Comparison of ENCODE assay signal across 7 mouse cellular contexts in genomic region chr11:69417449-69418384, GRCm38 (mm10). TPM values are rescaled to one million over a fixed set of nuclear protein-coding genes. Genes with fewer than 3 reads are reported as not detected.
A peak's percentile ranks its signal among the peaks of the same experiment; 100 is the strongest.
DNase-seq lines count a peak whose midpoint lies in the region; ATAC-seq and TF ChIP-seq lines count a peak whose summit lies in the region.

No protein-coding gene starts in this region.

- peak overlapping the region; percentile 99 for H3K27ac ChIP-seq in embryonic facial prominence, embryonic 13.5 days
- peak overlapping the region; percentile 99 for H3K27ac ChIP-seq in heart, adult 2 months
- peak overlapping the region; percentile 98 for H3K27ac ChIP-seq in kidney, adult 2 months (ENCODE audit: insufficient read depth, low read depth, low read length)
- H3K27ac ChIP-seq in limb, embryonic 12.5 days = peak overlapping the region; percentile 99
- H3K27ac ChIP-seq in midbrain, embryonic 13.5 days = peak overlapping the region; percentile 100
- peak overlapping the region; percentile 99 for H3K27ac ChIP-seq in small intestine, adult 2 months (ENCODE audit: insufficient read depth, low read depth, low read length)

- H3K79me2 ChIP-seq in heart, adult 2 months (replicated peaks; ENCODE audit: control insufficient read depth, insufficient read depth, low read length) = no peaks in the 10 kb centered on the region

- H3K4me3 ChIP-seq in embryonic facial prominence, embryonic 13.5 days = peak overlapping the region; percentile 79
- peak overlapping the region; percentile 81 for H3K4me3 ChIP-seq in heart, adult 2 months
- H3K4me3 ChIP-seq in kidney, adult 2 months (ENCODE audit: insufficient read depth, low read depth, low read length) = peak overlapping the region; percentile 67
- H3K4me3 ChIP-seq in limb, embryonic 12.5 days (replicated peaks) = peak overlapping the region; percentile 79
- peak overlapping the region; percentile 83 for H3K4me3 ChIP-seq in midbrain, embryonic 13.5 days (replicated peaks)
- peak overlapping the region; percentile 74 for H3K4me3 ChIP-seq in small intestine, adult 2 months (ENCODE audit: low read depth, low read length)

- DNase-seq in adrenal gland, postnatal 36 days = peak; percentile 97
- DNase-seq in heart, adult 2 months = peak; percentile 93 to 95
- peak; percentile 99 for DNase-seq in kidney, adult 2 months

- TF ChIP-seq CTCF in heart, adult 2 months (IDR thresholded peaks at IDR 0.05) = no peak
- no peak for TF ChIP-seq CTCF in kidney, adult 2 months (conservative IDR thresholded peaks at IDR 0.05; ENCODE audit: insufficient read depth, insufficient read length, low read depth, low read length)
- no peak for TF ChIP-seq CTCF in small intestine, adult 2 months (IDR thresholded peaks at IDR 0.05; ENCODE audit: extremely low read depth, insufficient read length, insufficient replicate concordance, low read depth, low read length)

- H3K4me2 ChIP-seq in embryonic facial prominence, embryonic 13.5 days = peak overlapping the region; percentile 97
- peak overlapping the region; percentile 99 for H3K4me2 ChIP-seq in limb, embryonic 12.5 days
- peak overlapping the region; percentile 96 for H3K4me2 ChIP-seq in midbrain, embryonic 13.5 days (replicated peaks)

- peaks cover 22% of the 10 kb centered on the region for H3K27me3 ChIP-seq in embryonic facial prominence, embryonic 13.5 days
- no peaks in the 10 kb centered on the region for H3K27me3 ChIP-seq in heart, adult 2 months (ENCODE audit: control insufficient read depth, insufficient read depth, low read length)
- H3K27me3 ChIP-seq in kidney, adult 2 months (replicated peaks; ENCODE audit: control insufficient read depth, insufficient read depth, low read length) = no peaks in the 10 kb centered on the region
- peaks cover 23% of the 10 kb centered on the region for H3K27me3 ChIP-seq in limb, embryonic 12.5 days
- peaks cover 29% of the 10 kb centered on the region for H3K27me3 ChIP-seq in midbrain, embryonic 13.5 days
- no peaks in the 10 kb centered on the region for H3K27me3 ChIP-seq in small intestine, adult 2 months (ENCODE audit: control insufficient read depth, insufficient read depth, low read length)

- TF ChIP-seq POLR2A in heart, adult 2 months (IDR thresholded peaks at IDR 0.05; ENCODE audit: insufficient read depth, low read depth, low read length) = peak; percentile 97
- peak; percentile 87 for TF ChIP-seq POLR2A in kidney, adult 2 months (IDR thresholded peaks at IDR 0.05; ENCODE audit: low read depth, low read length)
- TF ChIP-seq POLR2A in small intestine, adult 2 months (IDR thresholded peaks at IDR 0.05; ENCODE audit: low read depth, low read length) = peak; percentile 94

- ATAC-seq in embryonic facial prominence, embryonic 13.5 days (ENCODE audit: insufficient number of reproducible peaks, insufficient read depth, low FRiP score, low TSS enrichment, low read depth) = peak; percentile 8; the same call in 1 of the 2 replicates
- ATAC-seq in limb, embryonic 12.5 days (ENCODE audit: insufficient number of reproducible peaks, insufficient read depth, low FRiP score, low TSS enrichment, low read depth) = peak; percentile 24
- peak; percentile 25 for ATAC-seq in midbrain, embryonic 13.5 days

- peaks cover 7% of the 10 kb centered on the region for H3K36me3 ChIP-seq in embryonic facial prominence, embryonic 13.5 days
- no peaks in the 10 kb centered on the region for H3K36me3 ChIP-seq in heart, adult 2 months (ENCODE audit: control insufficient read depth, insufficient read depth, low read length)
- H3K36me3 ChIP-seq in kidney, adult 2 months (ENCODE audit: control insufficient read depth, insufficient read depth, low read length) = no peaks in the 10 kb centered on the region
- H3K36me3 ChIP-seq in limb, embryonic 12.5 days = peaks cover 9% of the 10 kb centered on the region
- peaks cover 7% of the 10 kb centered on the region for H3K36me3 ChIP-seq in midbrain, embryonic 13.5 days
- no peaks in the 10 kb centered on the region for H3K36me3 ChIP-seq in small intestine, adult 2 months (ENCODE audit: control insufficient read depth, insufficient read depth, low read length)

- H3K9ac ChIP-seq in embryonic facial prominence, embryonic 13.5 days = peak overlapping the region; percentile 77
- peak overlapping the region; percentile 78 for H3K9ac ChIP-seq in heart, adult 2 months (ENCODE audit: low read depth, low read length)
- H3K9ac ChIP-seq in limb, embryonic 12.5 days (replicated peaks) = peak overlapping the region; percentile 68
- H3K9ac ChIP-seq in midbrain, embryonic 13.5 days (replicated peaks) = peak overlapping the region; percentile 75

- intact Hi-C loops in heart, adult 2 months (cut with DNase I) = loop anchor here (1.0 to 10.0 kb wide), 3 partner anchors 7 to 577 kb away; partner anchors contain the start of genes Gabarap and Phf23

- WGBS in embryonic facial prominence, embryonic 13.5 days = under 1% methylated on average over 39 of the region's 39 CpGs
- WGBS in heart, adult 2 months = under 1% methylated on average over 39 of the region's 39 CpGs
- under 1% methylated on average over 39 of the region's 39 CpGs for WGBS in kidney, adult 2 months
- WGBS in limb, embryonic 12.5 days = 1% methylated on average over 39 of the region's 39 CpGs
- under 1% methylated on average over 39 of the region's 39 CpGs for WGBS in midbrain, embryonic 13.5 days
- under 1% methylated on average over 39 of the region's 39 CpGs for WGBS in small intestine, adult 2 months

- peaks cover 60% of the 10 kb centered on the region for H3K4me1 ChIP-seq in embryonic facial prominence, embryonic 13.5 days
- peaks cover 12% of the 10 kb centered on the region for H3K4me1 ChIP-seq in heart, adult 2 months (ENCODE audit: control insufficient read depth, insufficient read depth, low read length)
- peaks cover 26% of the 10 kb centered on the region for H3K4me1 ChIP-seq in kidney, adult 2 months (ENCODE audit: control insufficient read depth, insufficient read depth, low read length)
- H3K4me1 ChIP-seq in limb, embryonic 12.5 days (replicated peaks) = peaks cover 61% of the 10 kb centered on the region
- peaks cover 75% of the 10 kb centered on the region for H3K4me1 ChIP-seq in midbrain, embryonic 13.5 days (replicated peaks)
- H3K4me1 ChIP-seq in small intestine, adult 2 months (ENCODE audit: control insufficient read depth, insufficient read depth, insufficient read length, low read length) = peaks cover 20% of the 10 kb centered on the region; the same call in 1 of the 2 replicates

- H3K9me3 ChIP-seq in embryonic facial prominence, embryonic 13.5 days = no peaks in the 10 kb centered on the region
- no peaks in the 10 kb centered on the region for H3K9me3 ChIP-seq in limb, embryonic 12.5 days
- no peaks in the 10 kb centered on the region for H3K9me3 ChIP-seq in midbrain, embryonic 13.5 days

- TF ChIP-seq EP300 in heart, adult 2 months (IDR thresholded peaks at IDR 0.05; ENCODE audit: insufficient read depth, low read depth, low read length) = peak; percentile 96

RNA-seq across cellular contexts. Expression of gene Kdm6b, which starts 4.2 kb away (rescaled TPM):
- total RNA-seq in adrenal gland, postnatal 36 days (2021) = 10 to 100 TPM; 31.8 to 48.0 TPM
- polyA plus RNA-seq in embryonic facial prominence, embryonic 13.5 days (2015; fragmentation: Nextera tagmentation; extraction: Ambion mirVana) = 41.3 and 43.1 TPM in 2 replicates
- 10 to 100 TPM; 19.7 to 27.8 TPM for total RNA-seq in heart, adult 2 months (2021)
- 6.5 and 8.6 TPM in 2 replicates for polyA plus RNA-seq in heart, adult 2 months (2012; rRNA removed)
- polyA plus RNA-seq in kidney, adult 2 months (2012; rRNA removed) = 8.8 and 10.5 TPM in 2 replicates
- 45.4 and 49.1 TPM in 2 replicates for polyA plus RNA-seq in limb, embryonic 12.5 days (2016; fragmentation: Nextera tagmentation; extraction: Ambion mirVana)
- polyA plus RNA-seq in midbrain, embryonic 13.5 days (2015; fragmentation: Nextera tagmentation; extraction: Ambion mirVana) = 54.9 and 59.2 TPM in 2 replicates
- polyA plus RNA-seq in small intestine, adult 2 months (2012; rRNA removed) = 13.5 and 35.4 TPM in 2 replicates

RNA-seq across cellular contexts. Expression of gene Tmem88, which starts 19.7 kb away (rescaled TPM):
- total RNA-seq in adrenal gland, postnatal 36 days (2021) = 10 to 100 TPM; 13.4 to 17.8 TPM
- polyA plus RNA-seq in embryonic facial prominence, embryonic 13.5 days (2015; fragmentation: Nextera tagmentation; extraction: Ambion mirVana) = 13.2 and 16.4 TPM in 2 replicates
- 10 to 100 TPM; 20.4 to 21.4 TPM for total RNA-seq in heart, adult 2 months (2021)
- 61.4 and 66.4 TPM in 2 replicates for polyA plus RNA-seq in heart, adult 2 months (2012; rRNA removed)
- 25.4 and 25.8 TPM in 2 replicates for polyA plus RNA-seq in kidney, adult 2 months (2012; rRNA removed)
- 24.2 and 25.4 TPM in 2 replicates for polyA plus RNA-seq in limb, embryonic 12.5 days (2016; fragmentation: Nextera tagmentation; extraction: Ambion mirVana)
- 4.9 and 7.0 TPM in 2 replicates for polyA plus RNA-seq in midbrain, embryonic 13.5 days (2015; fragmentation: Nextera tagmentation; extraction: Ambion mirVana)
- 11.2 and 16.5 TPM in 2 replicates for polyA plus RNA-seq in small intestine, adult 2 months (2012; rRNA removed)

RNA-seq across cellular contexts. Expression of gene Cyb5d1, which starts 22.3 kb away (rescaled TPM):
- 10 to 100 TPM; 49.0 to 50.9 TPM for total RNA-seq in adrenal gland, postnatal 36 days (2021)
- 43.4 and 46.5 TPM in 2 replicates for polyA plus RNA-seq in embryonic facial prominence, embryonic 13.5 days (2015; fragmentation: Nextera tagmentation; extraction: Ambion mirVana)
- total RNA-seq in heart, adult 2 months (2021) = 10 to 100 TPM; 27.9 to 32.1 TPM
- 19.9 and 29.8 TPM in 2 replicates for polyA plus RNA-seq in heart, adult 2 months (2012; rRNA removed)
- 26.6 and 27.9 TPM in 2 replicates for polyA plus RNA-seq in kidney, adult 2 months (2012; rRNA removed)
- 42.5 and 42.6 TPM in 2 replicates for polyA plus RNA-seq in limb, embryonic 12.5 days (2016; fragmentation: Nextera tagmentation; extraction: Ambion mirVana)
- 41.8 and 47.7 TPM in 2 replicates for polyA plus RNA-seq in midbrain, embryonic 13.5 days (2015; fragmentation: Nextera tagmentation; extraction: Ambion mirVana)
- polyA plus RNA-seq in small intestine, adult 2 months (2012; rRNA removed) = 4.3 and 5.3 TPM in 2 replicates

RNA-seq across cellular contexts. Expression of gene Naa38, which starts 22.4 kb away (rescaled TPM):
- total RNA-seq in adrenal gland, postnatal 36 days (2021) = 100 to 1,000 TPM; 132 to 158 TPM
- 145 and 150 TPM in 2 replicates for polyA plus RNA-seq in embryonic facial prominence, embryonic 13.5 days (2015; fragmentation: Nextera tagmentation; extraction: Ambion mirVana)
- total RNA-seq in heart, adult 2 months (2021) = 100 to 1,000 TPM; 102 to 113 TPM
- polyA plus RNA-seq in heart, adult 2 months (2012; rRNA removed) = 128 and 145 TPM in 2 replicates
- polyA plus RNA-seq in kidney, adult 2 months (2012; rRNA removed) = 251 and 317 TPM in 2 replicates
- 126 and 136 TPM in 2 replicates for polyA plus RNA-seq in limb, embryonic 12.5 days (2016; fragmentation: Nextera tagmentation; extraction: Ambion mirVana)
- 92.2 and 105 TPM in 2 replicates for polyA plus RNA-seq in midbrain, embryonic 13.5 days (2015; fragmentation: Nextera tagmentation; extraction: Ambion mirVana)
- polyA plus RNA-seq in small intestine, adult 2 months (2012; rRNA removed) = 129 and 163 TPM in 2 replicates

RNA-seq across cellular contexts. Expression of gene Chd3, which starts 48.5 kb away (rescaled TPM):
- total RNA-seq in adrenal gland, postnatal 36 days (2021) = 100 to 1,000 TPM in 1 of 2 experiments, 10 to 100 TPM in 1; 78.6 to 119 TPM
- polyA plus RNA-seq in embryonic facial prominence, embryonic 13.5 days (2015; fragmentation: Nextera tagmentation; extraction: Ambion mirVana) = 135 and 142 TPM in 2 replicates
- 10 to 100 TPM; 18.3 to 20.2 TPM for total RNA-seq in heart, adult 2 months (2021)
- 20.3 and 22.2 TPM in 2 replicates for polyA plus RNA-seq in heart, adult 2 months (2012; rRNA removed)
- 168 and 175 TPM in 2 replicates for polyA plus RNA-seq in kidney, adult 2 months (2012; rRNA removed)
- polyA plus RNA-seq in limb, embryonic 12.5 days (2016; fragmentation: Nextera tagmentation; extraction: Ambion mirVana) = 121 and 124 TPM in 2 replicates
- polyA plus RNA-seq in midbrain, embryonic 13.5 days (2015; fragmentation: Nextera tagmentation; extraction: Ambion mirVana) = 83.5 and 91.9 TPM in 2 replicates
- 86.3 and 240 TPM in 2 replicates for polyA plus RNA-seq in small intestine, adult 2 months (2012; rRNA removed)

Comparison
In these comparisons a context has a peak if more than half of its experiments do, and no peak if none do; other contexts are left out.
1. Peak in every context shown above with its lines: DNase-seq, ATAC-seq, H3K4me3 ChIP-seq and H3K27ac ChIP-seq.